Mouse (Mus musculus) mouse embryonic stem cell (cell line): ENCODE data around the gene Tktl1.
"Not testable (repeated sequence)": the region's sequence is repeated elsewhere in the genome, so short reads cannot be mapped to it uniquely, and the experiment has no call there.

Experiments
- in situ Hi-C, 2 experiments: fragments of 300-500 bp; cut with MboI; formaldehyde crosslinking; loops; 1 replicate in 1 of 2; 3 replicates in 1 of 2; pipeline ENCODE4 v1.14.3; 2019 to 2020; ENCODE audit warnings: low sequenced_read_pairs in 2 of 2, low pct_unique_long_range_greater_than_20kb in 1 of 2, mixed read lengths in 1 of 2; ENCODE audit not compliant: unreplicated experiment in 1 of 2

Tktl1 gene

GRCm38 (mm10) chrX:74176959-74177358 lies at the start of gene Tktl1:
Gene Tktl1, plus strand, starts transcription at chrX:74177259.
- in situ Hi-C loops = no loop called here

DNA sequence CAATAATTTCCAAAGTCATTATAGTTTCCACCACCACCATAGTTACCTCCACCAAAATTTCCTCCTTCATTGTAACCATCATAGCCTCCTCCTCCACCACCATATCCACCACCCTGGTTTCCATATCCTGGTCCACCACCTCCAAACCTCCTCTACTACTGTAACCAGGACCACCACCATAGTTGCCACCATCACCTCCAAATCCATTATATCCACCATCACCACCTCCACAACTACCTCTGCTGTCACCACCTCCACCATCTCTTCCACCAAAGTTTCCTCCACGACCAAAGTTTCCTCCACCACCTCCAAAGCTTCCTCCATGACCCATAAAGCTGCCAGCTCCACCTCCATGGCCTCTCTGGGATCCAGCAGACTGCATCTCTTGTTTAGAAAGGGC lies 41.8 kb upstream of the Tktl1 start, which contains the start of gene Mecp2:
TSS of gene Mecp2 (minus strand) at position 101 of the 400 bp plus-strand sequence.
- in situ Hi-C loops = not testable (repeated sequence)

DNA sequence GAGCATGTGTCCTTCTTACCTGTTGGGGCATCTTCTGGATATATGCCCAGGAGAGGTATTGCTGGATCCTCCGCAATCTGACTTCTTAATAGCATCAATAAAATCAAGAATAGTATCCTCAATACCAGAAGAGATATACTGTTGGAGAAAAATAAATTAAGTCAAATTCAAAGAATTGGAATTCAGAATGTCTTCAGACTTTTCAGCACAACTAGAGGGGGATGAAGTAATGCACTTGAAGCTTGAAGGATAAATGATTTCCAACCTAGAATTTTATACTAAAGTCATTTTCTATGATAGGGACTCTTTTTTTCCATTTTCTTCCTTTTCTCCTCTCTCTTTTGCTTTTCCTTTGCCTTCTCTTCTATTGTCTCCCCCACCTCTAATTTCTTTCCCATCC lies 9.3 kb upstream of the Tktl1 start, which contains the start of gene Tex28:
TSS of gene Tex28 (minus strand) at position 101 of the 400 bp plus-strand sequence.
- in situ Hi-C loops = no loop called here

DNA sequence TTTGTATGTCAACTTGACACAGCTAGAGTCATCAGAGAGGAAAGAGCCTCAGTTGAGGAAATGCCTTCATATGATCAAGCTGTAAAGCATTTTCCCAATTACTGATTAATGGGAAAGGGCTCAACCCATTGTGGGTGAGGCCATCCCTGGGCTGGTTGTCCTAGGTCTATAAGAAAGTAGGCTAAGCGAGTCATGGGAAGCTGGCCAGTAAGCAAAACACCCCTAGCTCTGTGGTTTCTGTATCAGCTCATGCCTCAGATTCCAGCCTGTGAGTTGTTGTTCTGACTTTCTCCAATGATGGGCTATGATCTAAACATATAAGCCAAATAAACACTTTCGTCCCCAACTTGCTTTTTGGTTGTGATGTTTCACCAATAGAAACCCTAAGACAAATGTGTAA lies 26.5 kb downstream of the Tktl1 start:
- in situ Hi-C loops = no loop called here

GRCm38 (mm10) chrX:74218496-74218895 lies 41.4 kb downstream of the Tktl1 start:
- in situ Hi-C loops = no loop called here

GRCm38 (mm10) chrX:74219449-74219848 lies 42.4 kb downstream of the Tktl1 start:
- in situ Hi-C loops = no loop called here

- in situ Hi-C loops = not testable (repeated sequence)
Measured at GRCm38 (mm10) chrX:74220099-74220498, 43.0 kb downstream of the Tktl1 start.

DNA sequence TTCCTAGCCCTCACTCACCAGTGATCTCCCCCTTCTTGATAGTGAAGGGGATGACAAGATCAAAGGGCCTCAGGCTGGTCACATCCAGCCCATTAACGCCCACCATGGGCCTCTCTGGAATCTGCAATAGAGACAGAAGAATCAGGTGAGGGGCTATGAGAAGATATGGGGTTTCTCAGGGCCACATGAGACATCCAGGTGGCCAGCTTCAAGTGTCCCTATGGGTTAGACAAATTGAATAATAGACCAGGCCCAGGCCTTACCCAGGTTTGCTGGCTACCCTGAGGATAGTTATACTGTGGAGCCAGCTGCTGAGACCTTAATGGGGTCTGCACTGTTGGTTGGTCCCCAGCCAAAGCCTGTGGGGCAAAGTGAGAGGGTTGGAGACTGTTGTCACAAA lies 53.0 kb downstream of the Tktl1 start:
- in situ Hi-C loops = loop anchor here in 1 of 2 experiments (25.0 kb wide), 1 partner anchor 293 kb away; the partner anchor contains the start of gene Renbp

- in situ Hi-C loops = loop anchor here in 1 of 2 experiments (25.0 kb wide), 1 partner anchor 296 kb away; the partner anchor contains the start of gene Renbp
Measured at GRCm38 (mm10) chrX:74233196-74233595, 56.1 kb downstream of the Tktl1 start.

GRCm38 (mm10) chrX:74240332-74240731 lies 63.3 kb downstream of the Tktl1 start:
- in situ Hi-C loops = loop anchor here in 1 of 2 experiments (25.0 kb wide), 1 partner anchor 303 kb away; the partner anchor contains the start of gene Renbp

- in situ Hi-C loops = loop anchor here in 1 of 2 experiments (25.0 kb wide), 1 partner anchor 306 kb away; the partner anchor contains the start of gene Renbp
Measured at GRCm38 (mm10) chrX:74243396-74243795, 66.3 kb downstream of the Tktl1 start.

GRCm38 (mm10) chrX:74243807-74244206 lies 66.7 kb downstream of the Tktl1 start:
- in situ Hi-C loops = loop anchor here in 1 of 2 experiments (25.0 kb wide), 1 partner anchor 307 kb away; the partner anchor contains the start of gene Renbp

- in situ Hi-C loops = loop anchor here in 1 of 2 experiments (25.0 kb wide), 1 partner anchor 307 kb away; the partner anchor contains the start of gene Renbp
Measured at GRCm38 (mm10) chrX:74244614-74245083, 67.6 kb downstream of the Tktl1 start.

DNA sequence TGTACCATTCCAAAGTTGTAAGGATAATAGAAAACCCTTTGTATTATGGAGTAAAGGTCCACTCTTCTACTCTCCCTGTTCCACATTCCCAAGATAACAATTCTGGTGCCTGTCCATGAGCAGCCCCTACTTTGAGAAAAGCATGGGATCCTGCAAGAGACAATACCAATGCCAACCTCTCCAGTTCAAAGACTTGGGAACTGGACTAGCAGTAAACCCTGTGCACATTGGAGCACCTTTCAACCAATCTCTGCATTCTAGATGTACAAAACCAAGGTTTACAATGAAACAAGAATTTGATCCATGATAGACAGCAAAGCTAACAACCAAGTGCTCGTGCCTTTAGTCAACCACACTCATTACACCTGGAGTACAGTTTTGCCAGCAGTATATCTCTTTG lies 68.0 kb downstream of the Tktl1 start:
- in situ Hi-C loops = loop anchor here in 1 of 2 experiments (25.0 kb wide), 1 partner anchor 308 kb away; the partner anchor contains the start of gene Renbp

DNA sequence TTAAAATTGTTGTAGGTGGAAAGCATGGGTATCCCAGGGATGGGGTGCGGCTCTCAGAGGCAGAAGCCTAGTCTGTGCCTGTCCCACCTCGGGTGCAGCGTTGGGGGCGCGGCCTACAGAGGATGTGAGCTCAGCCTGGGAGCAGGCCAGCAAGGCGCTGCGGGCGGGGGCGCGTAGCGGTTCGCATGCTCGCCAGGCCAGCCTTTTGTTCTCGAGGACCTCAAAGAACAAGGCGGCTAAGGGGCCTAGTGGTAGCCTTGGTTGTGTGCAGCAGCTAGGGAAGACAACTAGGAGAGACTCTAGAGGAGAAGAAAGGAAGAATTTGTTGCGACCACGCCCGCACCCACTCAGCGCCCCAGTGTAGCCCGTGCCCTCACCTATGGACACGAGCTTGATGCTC lies 68.6 kb downstream of the Tktl1 start:
- in situ Hi-C loops = loop anchor here in 1 of 2 experiments (25.0 kb wide), 1 partner anchor 308 kb away; the partner anchor contains the start of gene Renbp

DNA sequence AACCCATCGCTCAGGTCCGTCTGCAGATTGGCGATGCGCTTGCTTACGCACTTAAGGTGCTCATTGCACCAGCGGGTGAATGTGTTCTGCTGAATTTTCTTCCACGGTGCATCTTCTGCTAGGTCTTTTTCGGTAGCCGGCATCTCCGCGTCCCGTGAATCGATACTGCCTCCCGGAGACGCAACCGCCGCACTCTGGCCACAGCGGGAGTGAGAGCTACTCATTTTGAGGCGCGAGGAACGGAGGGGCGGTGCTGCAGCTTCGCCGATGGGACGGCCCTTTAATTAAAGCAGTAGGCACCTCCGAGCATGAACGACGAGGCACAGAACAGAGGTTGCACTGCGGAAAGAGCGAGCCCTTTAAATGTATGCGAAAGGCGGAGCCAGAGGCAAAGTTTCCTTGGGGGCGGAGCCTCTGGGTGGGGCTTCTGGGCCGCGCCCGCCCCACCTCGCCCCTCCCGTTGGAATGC lies 69.2 kb downstream of the Tktl1 start:
- in situ Hi-C loops = loop anchor here in 1 of 2 experiments (25.0 kb wide), 1 partner anchor 309 kb away; the partner anchor contains the start of gene Renbp

- in situ Hi-C loops = loop anchor here in 1 of 2 experiments (25.0 kb wide), 1 partner anchor 309 kb away; the partner anchor contains the start of gene Renbp
Measured at GRCm38 (mm10) chrX:74246693-74247092, 69.6 kb downstream of the Tktl1 start.

DNA sequence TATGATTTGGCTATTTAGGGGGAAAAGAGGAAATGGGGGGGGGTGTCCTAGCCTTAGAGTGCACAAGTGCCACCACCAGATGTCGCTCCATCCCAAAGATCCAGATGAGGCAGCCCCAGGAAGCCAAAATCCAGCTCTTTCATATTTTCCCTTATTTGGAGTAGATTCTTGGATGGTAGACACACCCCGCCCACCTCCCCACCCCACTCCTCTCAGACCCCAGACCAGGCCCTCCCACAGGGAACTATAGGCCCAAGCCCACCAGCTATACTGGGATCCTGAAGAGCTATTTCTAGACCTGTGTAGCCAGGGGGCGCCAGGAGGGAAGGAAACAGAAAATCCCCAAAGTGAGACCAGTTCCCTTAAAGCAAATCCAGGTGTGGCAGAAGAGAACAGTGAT lies 71.6 kb downstream of the Tktl1 start:
- in situ Hi-C loops = loop anchor here in 1 of 2 experiments (25.0 kb wide), 1 partner anchor 311 kb away; the partner anchor contains the start of gene Renbp

- in situ Hi-C loops = loop anchor here (5.0 to 25.0 kb wide), 2 partner anchors 163 to 312 kb away; partner anchors contain the start of gene Renbp (in 1 of the 2)
Measured at GRCm38 (mm10) chrX:74249615-74250014, 72.6 kb downstream of the Tktl1 start, which contains the start of gene Flna. Gene Flna, minus strand, starts transcription at chrX:74249820.
